Mouse (Mus musculus) stomach, postnatal 0 days (tissue): Measurements from ENCODE around the gene Papss2.

Source experiments
- CTCF ChIP-seq: IDR thresholded peaks from 2 replicates; pipeline ENCODE4 v1.5.1; 2016; ENCODE audit warnings: antibody characterized with exemption, low read depth, mild to moderate bottlenecking, moderate library complexity
- EP300 ChIP-seq: optimal IDR thresholded peaks from 2 replicates; pipeline ENCODE3; 2016; ENCODE audit warnings: antibody characterized with exemption

- no peak for TF ChIP-seq EP300
- TF ChIP-seq CTCF: no peak
These were observed 27.1 kb upstream of the Papss2 start for GRCm38 (mm10) chr19:32568470-32568869.
